Mouse (Mus musculus) hindbrain, embryonic 16.5 days (tissue): Measurements from ENCODE around the gene Reg4. TPM values are rescaled to one million over a fixed set of nuclear protein-coding genes. Genes with fewer than 3 reads are reported as not detected.
A peak's percentile ranks its signal among the peaks of the same experiment; 100 is the strongest.

Source experiments
- ATAC-seq: fragments of 200-750 bp; cut with Nextera tagmentation; 2 replicates; pipeline ENCODE4 v1.8.0; 2017; ENCODE audit warnings: moderate TSS enrichment, moderate library complexity
- H3K27ac ChIP-seq: fragments of 300-500 bp; sonication (generic); 2 replicates; pipeline ENCODE4 v1.5.1; 2014; ENCODE audit warnings: low read depth, mild to moderate bottlenecking, control low read depth, low read length, moderate library complexity
- H3K27me3 ChIP-seq: fragments of 300-500 bp; sonication (generic); replicated peaks from 2 replicates; pipeline ENCODE4 v1.6.1; 2014; ENCODE audit warnings: low read length; ENCODE audit not compliant: control insufficient read depth, insufficient read depth
- H3K36me3 ChIP-seq: fragments of 300-500 bp; sonication (generic); 2 replicates; pipeline ENCODE4 v1.6.1; 2014; ENCODE audit warnings: mild to moderate bottlenecking, low read length, moderate library complexity, mixed read lengths; ENCODE audit not compliant: control insufficient read depth, insufficient read depth
- H3K4me1 ChIP-seq: fragments of 300-500 bp; sonication (generic); 2 replicates; pipeline ENCODE4 v1.6.1; 2014; ENCODE audit warnings: low read depth, low read length; ENCODE audit not compliant: control insufficient read depth, insufficient read depth
- H3K4me2 ChIP-seq: fragments of 300-500 bp; sonication (generic); 2 replicates; pipeline ENCODE4 v1.6.1; 2014; ENCODE audit warnings: mild to moderate bottlenecking, low read length, control low read depth, moderate library complexity
- H3K4me3 ChIP-seq: fragments of 300-500 bp; sonication (generic); 2 replicates; pipeline ENCODE4 v1.5.1; 2014; ENCODE audit warnings: mild to moderate bottlenecking, low read length, control low read depth, moderate library complexity
- H3K9ac ChIP-seq: fragments of 300-500 bp; sonication (generic); 2 replicates; pipeline ENCODE4 v1.6.1; 2014; ENCODE audit warnings: low read depth, mild to moderate bottlenecking, control low read depth, low read length, moderate library complexity
- H3K9me3 ChIP-seq: fragments of 300-500 bp; sonication (generic); 2 replicates; pipeline ENCODE4 v1.6.1; 2014; ENCODE audit warnings: mild to moderate bottlenecking, low read length, moderate library complexity; ENCODE audit not compliant: control insufficient read depth
- WGBS: fragments of 180-500 bp; shearing (Covaris S2); extraction: QIAGEN DNeasy Blood & Tissue Kit; methylation state at CpG from one replicate; pipeline ENCODE4 v1.1.7; 2014; 5-methylcytosine and 5-hydroxymethylcytosine counted together
- polyA plus RNA-seq: library from polyadenylated mRNA; unstranded; fragments of >200 nt; fragmentation: Nextera tagmentation; extraction: Ambion mirVana; gene quantifications from 2 replicates; pipeline ENCODE4 v1.2.1, GENCODE M21; 2015

Gene Reg4
- polyA plus RNA-seq, 1 experiment from 2014 or later = not detected

DNA sequence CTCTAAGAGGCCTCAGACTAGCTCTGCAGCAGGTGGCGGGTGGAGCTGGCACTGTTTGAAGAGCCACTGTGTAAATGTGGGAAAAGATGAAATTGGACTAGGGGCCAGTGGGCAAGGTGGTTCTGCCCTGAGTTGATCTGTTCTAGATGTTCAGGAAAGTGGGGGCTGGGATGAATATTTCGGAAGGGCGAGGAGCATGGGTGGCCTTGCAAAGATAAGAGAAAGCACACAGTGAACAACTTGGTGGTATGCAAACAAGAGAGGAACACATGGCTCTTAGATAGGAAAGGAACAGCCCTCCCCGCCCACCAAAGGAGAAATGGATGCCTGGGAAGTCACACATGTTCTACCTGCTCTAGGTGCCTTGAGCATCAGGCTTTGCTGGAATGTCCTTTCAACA is 39.5 kb downstream of the Reg4 start:
- Histone ChIP-seq H3K27me3 (no peaks in the 10 kb centered on the region), H3K9me3 (no peaks in the 10 kb centered on the region), H3K9ac (no peak overlapping the region), H3K36me3 (no peaks in the 10 kb centered on the region), H3K27ac (no peak overlapping the region), H3K4me2 (no peak overlapping the region), H3K4me1 (no peaks in the 10 kb centered on the region), H3K4me3 (no peak overlapping the region)
- 95% methylated on average over 4 of the region's 4 CpGs for WGBS
- ATAC-seq = no peak

DNA sequence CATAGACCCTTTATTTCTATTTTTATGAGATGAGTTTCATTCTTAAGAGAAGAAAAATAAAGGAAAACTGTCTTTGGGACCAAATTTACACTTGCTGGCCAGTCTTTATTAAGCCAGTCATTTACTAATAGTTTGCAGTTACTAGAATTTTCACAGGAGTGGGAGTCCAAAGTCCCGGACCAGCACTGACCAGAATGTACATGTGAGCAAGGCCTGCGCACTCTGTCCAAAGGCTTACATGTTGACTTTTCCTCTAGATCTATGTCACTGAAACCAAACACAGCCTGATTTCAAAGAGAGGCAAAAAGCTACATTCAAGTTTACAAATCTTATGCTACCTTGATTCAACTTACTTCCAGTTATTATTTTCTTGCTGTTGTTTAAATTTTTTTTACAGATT is 40.2 kb downstream of the Reg4 start:
- H3K9me3 ChIP-seq = no peaks in the 10 kb centered on the region
- H3K4me3 ChIP-seq = no peak overlapping the region
- no peaks in the 10 kb centered on the region for H3K36me3 ChIP-seq
- ATAC-seq = no peak
- no peak overlapping the region for H3K27ac ChIP-seq
- no peak overlapping the region for H3K4me2 ChIP-seq
- H3K4me1 ChIP-seq = peaks cover 3% of the 10 kb centered on the region; the same call in 1 of the 2 replicates
- H3K9ac ChIP-seq = no peak overlapping the region
- 91% methylated on average over 2 of the region's 2 CpGs for WGBS
- H3K27me3 ChIP-seq = no peaks in the 10 kb centered on the region

DNA sequence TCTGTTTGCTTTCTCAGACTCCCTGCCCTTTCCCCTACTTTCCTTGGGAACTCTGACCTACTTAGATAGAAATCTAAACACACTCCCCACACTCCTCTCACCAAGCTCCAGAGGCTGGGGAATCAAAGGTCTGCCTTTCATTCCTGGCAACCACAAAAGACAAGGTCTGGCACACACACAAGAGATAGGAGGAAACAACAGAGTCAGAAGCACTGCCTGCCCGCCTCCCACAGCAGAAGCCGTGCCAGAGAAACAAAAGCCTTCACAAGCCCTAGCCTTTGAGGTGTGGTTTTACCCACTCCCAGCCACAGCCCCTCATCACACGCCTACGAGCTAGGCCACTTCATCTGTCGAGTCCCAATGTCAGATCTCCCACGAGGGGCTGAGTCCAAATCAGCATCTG is 45.3 kb downstream of the Reg4 start:
- 0 out of 2 replicates have a peak, but pooled peaks have one; percentile 40 for ATAC-seq
- Histone ChIP-seq H3K27me3 (no peaks in the 10 kb centered on the region), H3K9ac (no peak overlapping the region), H3K4me1 (peaks cover 4% of the 10 kb centered on the region; the same call in 1 of the 2 replicates), H3K4me3 (no peak overlapping the region), H3K36me3 (no peaks in the 10 kb centered on the region), H3K4me2 (no peak overlapping the region), H3K27ac (peak overlapping the region; percentile 0; the same call in 1 of the 2 replicates), H3K9me3 (no peaks in the 10 kb centered on the region)
- 15% methylated on average over 6 of the region's 6 CpGs for WGBS

DNA sequence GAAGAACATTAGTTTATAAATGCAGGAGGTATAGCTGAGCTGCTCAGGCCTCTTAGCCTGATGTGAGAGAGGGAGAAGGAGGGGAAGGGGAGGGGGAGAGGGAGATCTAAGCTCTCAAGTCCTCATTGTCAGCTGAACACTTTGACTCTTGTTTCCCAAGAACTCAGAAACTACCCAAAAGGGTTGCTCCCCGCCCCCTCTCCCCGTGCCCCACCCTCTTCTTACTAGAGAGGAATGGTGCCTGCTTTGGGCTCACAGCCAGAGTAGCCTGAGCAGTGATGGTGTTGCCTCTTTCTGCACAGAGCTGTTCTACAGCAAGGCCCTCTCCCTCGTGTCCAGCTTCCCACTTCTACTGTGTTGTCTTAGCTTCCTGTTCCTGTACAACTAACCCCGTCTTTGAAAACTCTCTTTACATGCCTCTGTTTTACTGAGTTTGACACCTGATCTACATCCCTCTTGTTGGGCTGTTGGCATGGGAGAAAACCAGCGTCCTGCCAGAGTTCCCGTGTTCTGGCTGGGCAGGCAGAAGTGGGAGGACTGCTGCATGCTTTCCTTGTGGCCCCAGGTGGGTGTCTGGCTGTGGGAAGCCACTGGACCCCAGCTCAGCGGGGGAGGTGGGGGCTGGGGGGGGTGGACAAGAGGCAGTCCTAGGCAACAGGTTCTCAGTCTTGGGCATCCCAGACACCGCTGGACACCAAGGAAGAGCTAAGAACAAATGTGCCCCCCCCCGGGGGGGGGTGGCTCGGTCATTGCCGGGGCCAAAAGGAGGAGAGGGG is 51.9 kb downstream of the Reg4 start:
- no peak overlapping the region for H3K4me2 ChIP-seq
- ATAC-seq = no peak
- 52% methylated on average over 11 of the region's 11 CpGs for WGBS
- no peak overlapping the region for H3K4me3 ChIP-seq
- peaks cover 2% of the 10 kb centered on the region; the same call in 1 of the 2 replicates for H3K4me1 ChIP-seq
- H3K9ac ChIP-seq = no peak overlapping the region
- no peaks in the 10 kb centered on the region for H3K9me3 ChIP-seq
- H3K27me3 ChIP-seq = no peaks in the 10 kb centered on the region
- H3K36me3 ChIP-seq = no peaks in the 10 kb centered on the region
- no peak overlapping the region for H3K27ac ChIP-seq

DNA sequence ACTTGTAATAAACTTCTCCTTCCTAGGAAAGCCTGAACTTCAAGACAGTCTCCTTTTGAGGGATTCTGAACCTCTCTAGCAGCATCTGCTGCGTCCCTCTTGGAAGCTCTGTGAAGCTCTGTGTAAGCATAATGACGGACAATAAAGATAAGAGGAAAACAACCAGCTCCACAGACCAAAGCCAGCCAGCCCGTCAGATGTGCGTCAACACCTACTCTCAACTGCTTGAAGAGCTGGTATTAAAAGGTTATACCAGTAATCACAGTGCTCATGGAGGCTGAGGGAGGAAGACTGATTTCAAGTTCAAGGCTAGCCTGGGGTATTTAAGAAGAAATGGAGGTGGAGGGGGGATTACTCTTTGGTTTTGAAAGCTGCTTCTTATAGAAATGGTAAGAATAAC is 57.7 kb downstream of the Reg4 start:
- no peak overlapping the region for H3K9ac ChIP-seq
- 80% methylated on average over 4 of the region's 4 CpGs for WGBS
- H3K4me3 ChIP-seq = no peak overlapping the region
- H3K36me3 ChIP-seq = no peaks in the 10 kb centered on the region
- peaks cover 2% of the 10 kb centered on the region; the same call in 1 of the 2 replicates for H3K4me1 ChIP-seq
- H3K27me3 ChIP-seq = no peaks in the 10 kb centered on the region
- H3K9me3 ChIP-seq = no peaks in the 10 kb centered on the region
- H3K27ac ChIP-seq = no peak overlapping the region
- no peak overlapping the region for H3K4me2 ChIP-seq
- no peak for ATAC-seq

DNA sequence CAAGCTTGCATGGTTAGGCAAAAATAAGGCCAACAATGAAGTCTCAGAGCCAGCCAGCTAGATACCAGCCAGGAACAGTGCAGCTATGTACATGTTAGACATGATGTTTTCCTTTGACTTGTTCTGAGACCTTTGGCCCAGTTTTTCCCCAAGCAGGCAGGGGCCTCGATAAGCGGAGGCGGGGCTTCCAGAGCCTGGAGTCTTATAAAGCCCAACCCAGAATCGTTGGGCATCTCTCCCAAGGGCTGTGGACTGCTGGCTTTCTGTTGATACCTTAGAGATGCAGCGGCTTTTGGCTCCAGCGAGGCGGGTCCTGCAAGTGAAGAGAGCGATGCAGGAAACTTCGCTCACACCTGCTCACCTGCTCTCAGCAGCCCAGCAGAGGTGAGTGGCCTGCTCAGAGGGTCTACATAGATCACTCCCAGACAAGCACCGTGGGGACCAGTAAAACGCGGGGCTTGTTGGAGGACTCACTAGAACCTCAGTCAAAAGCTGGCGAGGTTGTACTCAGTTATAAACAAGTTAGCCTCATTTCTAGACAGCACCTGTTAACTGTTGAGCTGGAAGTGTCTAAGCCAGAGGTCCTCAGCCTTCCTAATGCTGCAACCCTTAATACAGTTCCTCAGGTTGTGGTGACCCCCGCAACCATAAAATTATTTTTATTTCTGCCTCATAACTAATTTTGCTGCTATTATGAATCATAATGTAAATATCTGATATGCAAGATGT is 58.4 kb downstream of the Reg4 start, which contains the start of gene Hmgcs2:
Gene Hmgcs2, plus strand, starts transcription at position 232 of the 729 bp plus-strand sequence.
- Histone ChIP-seq H3K27me3 (no peaks in the 10 kb centered on the region), H3K9me3 (no peaks in the 10 kb centered on the region), H3K4me2 (peak within 1 kb of the TSS; percentile 3), H3K27ac (peak within 1 kb of the TSS; percentile 41; the same call in 1 of the 2 replicates), H3K36me3 (no peaks in the 10 kb centered on the region), H3K4me3 (peak within 1 kb of the TSS; percentile 13), H3K4me1 (peaks cover 2% of the 10 kb centered on the region; the same call in 1 of the 2 replicates), H3K9ac (peak within 1 kb of the TSS; percentile 46; the same call in 1 of the 2 replicates)
- ATAC-seq = peak; percentile 50
- WGBS = 63% methylated on average over 14 of the region's 14 CpGs

DNA sequence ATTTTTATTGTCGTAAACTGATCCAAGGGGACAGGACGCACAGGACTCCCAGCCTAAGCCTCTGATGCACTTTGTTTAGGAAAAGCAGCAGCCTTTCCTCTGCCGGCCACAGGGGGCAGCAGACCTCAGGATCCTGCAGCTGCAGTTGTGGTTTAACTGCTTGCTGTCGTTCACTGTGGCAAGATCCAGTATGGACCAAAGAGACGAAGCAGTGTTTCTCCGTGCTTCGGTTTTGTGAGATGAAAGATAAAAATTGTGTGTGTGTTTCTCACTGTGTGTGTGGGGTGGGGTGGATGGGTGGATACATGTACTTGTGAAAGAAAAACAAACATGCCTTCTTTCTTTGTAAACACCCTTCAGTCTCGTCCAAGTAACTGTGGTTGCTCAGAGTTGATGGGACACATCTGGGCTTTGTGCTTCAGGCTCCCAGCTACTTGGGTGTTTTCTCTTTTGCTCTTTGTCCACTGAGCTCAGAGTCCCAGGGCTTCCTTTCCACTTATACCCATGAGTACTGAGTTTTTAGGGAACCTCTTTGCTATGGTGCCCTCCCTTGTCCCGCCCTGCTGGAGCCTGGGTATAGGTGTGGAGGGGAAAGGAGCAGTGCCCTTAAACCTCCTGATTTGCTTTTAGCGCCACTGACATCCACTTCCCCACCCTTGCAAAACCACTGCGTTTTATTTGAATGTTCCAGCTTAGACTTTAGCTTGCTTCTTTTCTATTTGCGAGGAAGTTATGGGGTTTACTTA is 59.1 kb downstream of the Reg4 start:
- Histone ChIP-seq H3K4me1 (peaks cover 2% of the 10 kb centered on the region; the same call in 1 of the 2 replicates), H3K27me3 (no peaks in the 10 kb centered on the region), H3K27ac (no peak overlapping the region), H3K9ac (no peak overlapping the region), H3K4me2 (peak overlapping the region; percentile 3), H3K36me3 (no peaks in the 10 kb centered on the region), H3K4me3 (peak overlapping the region; percentile 5), H3K9me3 (no peaks in the 10 kb centered on the region)
- ATAC-seq = peak; percentile 86
- WGBS = 45% methylated on average over 12 of the region's 12 CpGs

DNA sequence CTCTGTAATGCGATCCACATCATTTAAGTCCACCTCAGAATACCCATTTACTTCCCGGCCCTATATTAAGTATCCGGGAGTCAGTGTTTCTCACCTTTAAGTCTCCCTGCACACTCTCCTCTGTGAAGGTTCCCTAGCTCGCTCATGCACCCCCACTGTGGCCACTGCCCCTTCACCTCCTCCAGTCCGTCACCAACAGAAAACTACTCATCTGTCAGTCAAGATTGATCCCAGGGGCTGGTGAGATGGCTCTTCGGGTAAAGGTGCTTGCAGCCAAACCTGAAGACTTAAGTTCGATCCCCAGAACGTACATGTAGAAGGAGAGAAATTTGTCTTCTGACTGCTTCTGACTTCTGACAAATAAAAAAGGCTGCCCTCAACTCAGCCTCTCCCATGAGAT is 60.5 kb downstream of the Reg4 start:
- Histone ChIP-seq H3K27me3 (no peaks in the 10 kb centered on the region), H3K4me3 (no peak overlapping the region), H3K4me1 (peaks cover 2% of the 10 kb centered on the region; the same call in 1 of the 2 replicates), H3K9ac (no peak overlapping the region), H3K27ac (no peak overlapping the region), H3K36me3 (no peaks in the 10 kb centered on the region), H3K9me3 (no peaks in the 10 kb centered on the region), H3K4me2 (no peak overlapping the region)
- 95% methylated on average over 8 of the region's 8 CpGs for WGBS
- no peak for ATAC-seq
